Mouse (Mus musculus) liver, postnatal 0 days (tissue): ENCODE measurements around the gene Pde6h.

Experiments used
- CTCF ChIP-seq: sonication (generic); IDR thresholded peaks from 2 replicates; pipeline ENCODE4 v1.5.1; 2016; ENCODE audit warnings: antibody characterized with exemption, low read depth
- EP300 ChIP-seq: IDR thresholded peaks from 2 replicates; pipeline ENCODE4 v1.6.1; 2016; ENCODE audit warnings: antibody characterized with exemption, low read depth, mild to moderate bottlenecking

- TF ChIP-seq EP300 (no peak), CTCF (0 out of 2 replicates have a peak, but pooled peaks have one; percentile 1)
Observed at GRCm38 (mm10) chr6:136940188-136940960, 16.7 kb downstream of the Pde6h start.
